Mouse (Mus musculus) limb, embryonic 12.5 days (tissue): ENCODE measurements around the gene Cops9. TPM values are rescaled to one million over a fixed set of nuclear protein-coding genes. Genes with fewer than 3 reads are reported as not detected.

Experiments
- ATAC-seq: fragments of 200-750 bp; cut with Nextera tagmentation; 2 replicates; pipeline ENCODE4 v1.8.0; 2017; ENCODE audit warnings: low read depth, moderate TSS enrichment; ENCODE audit not compliant: insufficient number of reproducible peaks, insufficient read depth, low FRiP score, low TSS enrichment
- H3K27ac ChIP-seq: fragments of 300-500 bp; sonication (generic); 2 replicates; pipeline ENCODE4 v1.5.1; 2016; ENCODE audit warnings: mild to moderate bottlenecking, moderate library complexity
- H3K27me3 ChIP-seq: fragments of 300-500 bp; sonication (generic); 2 replicates; pipeline ENCODE4 v1.6.1; 2016; ENCODE audit warnings: mild to moderate bottlenecking, moderate library complexity
- H3K36me3 ChIP-seq: fragments of 300-500 bp; sonication (generic); 2 replicates; pipeline ENCODE4 v1.6.1; 2016; ENCODE audit warnings: mild to moderate bottlenecking, moderate library complexity
- H3K4me1 ChIP-seq: fragments of 300-500 bp; sonication (generic); replicated peaks from 2 replicates; pipeline ENCODE4 v1.6.1; 2016
- H3K4me2 ChIP-seq: fragments of 300-500 bp; sonication (generic); 2 replicates; pipeline ENCODE4 v1.6.1; 2016; ENCODE audit warnings: mild to moderate bottlenecking, moderate library complexity
- H3K4me3 ChIP-seq: fragments of 300-500 bp; sonication (generic); replicated peaks from 2 replicates; pipeline ENCODE4 v1.5.1; 2016; ENCODE audit warnings: mild to moderate bottlenecking
- H3K9ac ChIP-seq: fragments of 300-500 bp; sonication (generic); replicated peaks from 2 replicates; pipeline ENCODE4 v1.6.1; 2016; ENCODE audit warnings: mild to moderate bottlenecking, moderate library complexity
- H3K9me3 ChIP-seq: fragments of 300-500 bp; sonication (generic); 2 replicates; pipeline ENCODE4 v1.6.1; 2016; ENCODE audit warnings: mild to moderate bottlenecking, moderate library complexity
- WGBS: fragments of 180-500 bp; shearing (Covaris S2); methylation state at CpG from one replicate; pipeline ENCODE4 v1.1.7; 2016; 5-methylcytosine and 5-hydroxymethylcytosine counted together
- polyA plus RNA-seq: library from polyadenylated mRNA; unstranded; fragments of >200 nt; fragmentation: Nextera tagmentation; extraction: Ambion mirVana; gene quantifications from 2 replicates; pipeline ENCODE4 v1.2.1, GENCODE M21; 2016

Gene Cops9
- polyA plus RNA-seq, 1 experiment from 2014 or later, result 362 TPM

GRCm38 (mm10) chr1:92646601-92647000 lies 4.8 kb upstream of the Cops9 start:
- Histone ChIP-seq H3K4me1 (peaks cover 9% of the 10 kb centered on the region; the same call in 1 of the 2 replicates), H3K9me3 (no peaks in the 10 kb centered on the region), H3K4me2 (no peak overlapping the region), H3K4me3 (no peak overlapping the region), H3K9ac (no peak overlapping the region), H3K27me3 (peaks cover 6% of the 10 kb centered on the region), H3K27ac (no peak overlapping the region), H3K36me3 (no peaks in the 10 kb centered on the region)
- WGBS, result 59% methylated on average over 7 of the region's 7 CpGs
- ATAC-seq, result no peak

DNA sequence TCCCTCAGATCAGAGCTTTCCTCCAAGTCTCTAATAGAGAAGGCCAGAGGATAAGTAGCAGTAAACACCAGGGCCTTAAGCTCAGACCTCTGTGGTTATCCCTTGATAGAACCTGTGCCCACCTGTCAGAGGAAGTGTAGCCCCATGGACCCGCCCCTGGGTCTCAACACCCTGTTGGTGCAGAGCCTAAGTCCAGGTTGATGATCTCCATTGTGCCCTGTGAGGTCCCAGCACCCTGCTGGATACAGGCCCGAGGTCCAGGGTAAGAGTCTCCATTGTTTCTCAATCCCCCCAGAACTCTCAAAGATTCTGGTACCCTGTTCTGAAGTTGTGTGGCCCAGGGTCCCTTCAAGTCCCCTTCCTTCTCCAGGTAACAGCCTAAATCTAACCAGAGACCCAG lies 4.3 kb upstream of the Cops9 start:
- Histone ChIP-seq H3K27me3 (peaks cover 4% of the 10 kb centered on the region), H3K27ac (no peak overlapping the region), H3K9ac (no peak overlapping the region), H3K36me3 (no peaks in the 10 kb centered on the region), H3K4me3 (no peak overlapping the region), H3K4me2 (no peak overlapping the region), H3K9me3 (no peaks in the 10 kb centered on the region), H3K4me1 (peaks cover 11% of the 10 kb centered on the region)
- no peak for ATAC-seq
- 57% methylated on average over 2 of the region's 2 CpGs for WGBS

GRCm38 (mm10) chr1:92644916-92645315 lies 3.1 kb upstream of the Cops9 start:
- Histone ChIP-seq H3K27me3 (peaks cover 3% of the 10 kb centered on the region), H3K36me3 (no peaks in the 10 kb centered on the region; the same call in 1 of the 2 replicates), H3K9ac (no peak overlapping the region), H3K27ac (no peak overlapping the region), H3K4me3 (no peak overlapping the region), H3K4me1 (peaks cover 23% of the 10 kb centered on the region), H3K4me2 (no peak overlapping the region), H3K9me3 (no peaks in the 10 kb centered on the region)
- WGBS, result 78% methylated on average over 5 of the region's 5 CpGs
- no peak for ATAC-seq

DNA sequence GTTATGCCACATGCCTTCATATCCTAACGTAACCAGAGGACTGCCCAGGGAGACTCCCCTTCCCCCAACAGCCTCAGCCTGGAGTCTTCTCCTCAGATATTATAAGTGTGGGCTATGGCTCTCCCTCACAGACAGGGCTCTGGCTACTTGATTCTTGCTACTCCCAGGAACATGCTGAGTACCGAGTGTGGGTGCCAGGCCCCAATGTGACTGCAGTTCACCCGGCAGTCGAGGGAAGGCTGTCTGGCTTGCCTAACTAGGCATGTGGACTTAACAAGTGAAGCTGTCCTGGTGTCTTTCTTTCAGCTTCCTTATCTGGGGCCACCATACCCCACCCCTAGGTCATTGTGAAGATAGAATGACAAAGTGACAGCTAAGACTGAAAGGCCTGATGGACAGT lies 1.9 kb upstream of the Cops9 start:
- H3K36me3 ChIP-seq, result peaks cover 9% of the 10 kb centered on the region
- peaks cover 23% of the 10 kb centered on the region for H3K4me1 ChIP-seq
- no peak overlapping the region for H3K4me2 ChIP-seq
- no peak overlapping the region for H3K27ac ChIP-seq
- H3K9me3 ChIP-seq, result no peaks in the 10 kb centered on the region
- no peak for ATAC-seq
- H3K9ac ChIP-seq, result no peak overlapping the region
- 80% methylated on average over 4 of the region's 4 CpGs for WGBS
- H3K27me3 ChIP-seq, result peaks cover 3% of the 10 kb centered on the region
- H3K4me3 ChIP-seq, result no peak overlapping the region

DNA sequence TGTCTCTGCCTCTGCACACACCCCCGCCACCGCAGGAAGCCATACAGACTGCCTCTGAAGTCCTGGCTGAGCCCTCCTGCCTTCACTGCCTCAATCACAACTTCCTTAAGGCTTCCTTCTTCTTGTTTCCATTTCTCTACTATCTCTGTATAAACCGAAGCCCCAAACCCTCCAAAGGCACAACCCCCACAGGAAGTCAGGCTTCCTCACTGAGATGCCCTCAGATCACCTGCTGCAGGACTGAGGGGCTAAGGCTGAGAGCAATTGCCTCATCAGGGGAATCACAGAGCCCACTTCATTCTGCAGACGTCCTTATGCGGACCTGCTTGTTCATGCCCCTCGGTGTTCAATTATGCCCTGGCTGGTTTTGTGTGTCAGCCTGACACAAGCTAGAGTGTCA lies 1.4 kb downstream of the Cops9 start:
- H3K36me3 ChIP-seq, result peaks cover 42% of the 10 kb centered on the region
- ATAC-seq, result no peak
- 88% methylated on average over 6 of the region's 6 CpGs for WGBS
- H3K4me3 ChIP-seq, result peak overlapping the region; percentile 91
- peak overlapping the region; percentile 100 for H3K4me2 ChIP-seq
- peaks cover 18% of the 10 kb centered on the region for H3K4me1 ChIP-seq
- H3K9ac ChIP-seq, result 0 out of 2 replicates have a peak overlapping the region, but pooled peaks have one; percentile 93
- H3K27ac ChIP-seq, result no peak overlapping the region
- H3K9me3 ChIP-seq, result no peaks in the 10 kb centered on the region
- H3K27me3 ChIP-seq, result peaks cover 3% of the 10 kb centered on the region

- Histone ChIP-seq H3K36me3 (peaks cover 47% of the 10 kb centered on the region), H3K9ac (no peak overlapping the region), H3K27me3 (no peaks in the 10 kb centered on the region), H3K4me3 (no peak overlapping the region), H3K27ac (no peak overlapping the region), H3K4me1 (peaks cover 18% of the 10 kb centered on the region), H3K9me3 (no peaks in the 10 kb centered on the region), H3K4me2 (no peak overlapping the region)
- ATAC-seq, result no peak
- 96% methylated on average over 4 of the region's 4 CpGs for WGBS
These were observed 3.0 kb downstream of the Cops9 start for GRCm38 (mm10) chr1:92638736-92639135.

DNA sequence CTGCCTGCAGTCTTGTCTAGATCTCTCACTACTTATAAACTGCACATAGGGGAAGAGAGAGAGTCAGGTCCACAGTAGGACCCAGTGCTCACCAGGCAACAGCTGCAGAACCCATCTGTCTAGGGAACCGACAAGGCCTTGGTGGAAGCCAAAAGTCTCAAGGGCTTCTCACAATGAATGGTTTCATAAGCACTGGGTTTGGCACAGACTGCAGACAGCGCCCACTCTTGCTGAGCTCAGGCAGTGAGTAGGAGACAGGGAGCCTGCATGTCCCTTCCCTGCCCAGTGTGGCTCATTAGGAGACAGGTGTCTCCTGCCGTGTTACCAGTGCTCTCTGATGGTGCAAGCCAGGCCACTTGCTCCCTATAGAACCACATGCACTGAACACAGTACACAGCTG lies 3.6 kb downstream of the Cops9 start:
- Histone ChIP-seq H3K27me3 (no peaks in the 10 kb centered on the region), H3K4me2 (no peak overlapping the region), H3K9me3 (no peaks in the 10 kb centered on the region), H3K27ac (no peak overlapping the region), H3K36me3 (peaks cover 47% of the 10 kb centered on the region), H3K9ac (no peak overlapping the region), H3K4me1 (peaks cover 18% of the 10 kb centered on the region), H3K4me3 (no peak overlapping the region)
- ATAC-seq, result no peak
- 94% methylated on average over 3 of the region's 3 CpGs for WGBS

DNA sequence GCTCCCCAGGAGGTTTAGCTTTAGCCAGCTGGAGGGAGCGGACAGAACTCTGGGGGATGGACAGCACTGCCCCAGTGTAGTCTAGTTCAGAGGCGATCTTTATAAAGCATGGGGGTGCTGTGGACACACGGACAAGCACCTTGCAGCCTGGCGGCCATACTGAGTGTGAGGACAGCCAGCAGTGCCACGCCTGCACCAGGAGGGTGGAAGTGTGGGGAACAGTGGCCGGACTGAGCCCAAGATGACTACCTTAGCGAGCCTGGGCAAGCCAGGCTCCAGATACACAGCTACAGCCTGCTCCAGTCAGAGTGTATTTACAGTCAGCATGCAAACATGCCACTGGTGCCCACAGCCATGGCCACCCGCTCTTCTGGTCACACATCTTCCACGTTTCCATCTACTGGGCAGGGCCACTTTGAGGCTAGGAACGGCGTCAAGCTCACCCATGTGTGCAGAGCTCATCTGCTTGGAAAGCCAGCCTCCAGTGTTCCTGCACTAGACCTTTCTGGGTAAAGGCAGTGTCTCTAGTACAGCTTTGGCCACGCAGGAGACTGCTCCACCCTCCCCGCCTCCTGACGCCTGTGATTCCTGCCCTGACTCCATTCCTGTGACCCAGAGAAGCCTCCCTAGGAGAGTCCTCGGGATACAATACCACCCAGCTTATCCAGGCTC lies 4.1 kb downstream of the Cops9 start:
- Histone ChIP-seq H3K27me3 (no peaks in the 10 kb centered on the region), H3K4me3 (no peak overlapping the region), H3K4me1 (peaks cover 18% of the 10 kb centered on the region), H3K27ac (no peak overlapping the region), H3K9me3 (no peaks in the 10 kb centered on the region), H3K36me3 (peaks cover 47% of the 10 kb centered on the region), H3K4me2 (no peak overlapping the region), H3K9ac (no peak overlapping the region)
- 93% methylated on average over 15 of the region's 15 CpGs for whole genome bisulfite sequencing
- no peak for ATAC-seq

GRCm38 (mm10) chr1:92636676-92637075 lies 5.1 kb downstream of the Cops9 start:
- H3K9me3 ChIP-seq, result no peaks in the 10 kb centered on the region
- no peak overlapping the region for H3K27ac ChIP-seq
- no peaks in the 10 kb centered on the region for H3K27me3 ChIP-seq
- no peak overlapping the region for H3K4me3 ChIP-seq
- WGBS, result 93% methylated on average over 11 of the region's 11 CpGs
- peaks cover 47% of the 10 kb centered on the region for H3K36me3 ChIP-seq
- H3K4me2 ChIP-seq, result no peak overlapping the region
- no peak for ATAC-seq
- H3K9ac ChIP-seq, result no peak overlapping the region
- H3K4me1 ChIP-seq, result peaks cover 14% of the 10 kb centered on the region

GRCm38 (mm10) chr1:92636015-92636414 lies 5.8 kb downstream of the Cops9 start:
- no peak overlapping the region for H3K4me2 ChIP-seq
- 88% methylated on average over 8 of the region's 8 CpGs for WGBS
- H3K36me3 ChIP-seq, result peaks cover 47% of the 10 kb centered on the region
- no peak overlapping the region for H3K4me3 ChIP-seq
- ATAC-seq, result no peak
- H3K9me3 ChIP-seq, result no peaks in the 10 kb centered on the region
- no peak overlapping the region for H3K9ac ChIP-seq
- H3K4me1 ChIP-seq, result peaks cover 11% of the 10 kb centered on the region
- no peaks in the 10 kb centered on the region for H3K27me3 ChIP-seq
- H3K27ac ChIP-seq, result no peak overlapping the region

GRCm38 (mm10) chr1:92634976-92635599 lies 6.7 kb downstream of the Cops9 start:
- WGBS, result 88% methylated on average over 4 of the region's 4 CpGs
- Histone ChIP-seq H3K9me3 (no peaks in the 10 kb centered on the region), H3K27me3 (no peaks in the 10 kb centered on the region), H3K9ac (no peak overlapping the region), H3K36me3 (peaks cover 47% of the 10 kb centered on the region), H3K4me1 (peaks cover 2% of the 10 kb centered on the region), H3K27ac (peak overlapping the region; percentile 66; the same call in 1 of the 2 replicates), H3K4me3 (no peak overlapping the region), H3K4me2 (no peak overlapping the region)
- no peak for ATAC-seq
